Mouse (Mus musculus) megakaryocyte, embryonic 14.5 days (primary cell): ENCODE results near the gene 2010315B03Rik.

ENCODE experiments used
- FLI1 ChIP-seq: IDR thresholded peaks from 2 replicates; pipeline ENCODE4 v1.6.1; 2012; ENCODE audit warnings: low read length, inconsistent platforms, mixed read lengths
- GATA1 ChIP-seq: IDR thresholded peaks from 3 replicates; pipeline ENCODE4 v1.6.1; 2012; ENCODE audit warnings: mixed read lengths, low read length, inconsistent platforms, borderline replicate concordance

- TF ChIP-seq FLI1 (no peak), GATA1 (no peak)
Measured at GRCm38 (mm10) chr9:124279300-124279699, 33.2 kb downstream of the 2010315B03Rik start.
